Mouse (Mus musculus) c-Kit-positive CD71-negative TER-119-negative erythroid progenitor cells, embryonic 14.5 days (primary cell): Measurements from ENCODE around the gene Rabl2.

Source experiments
- DNase-seq: peaks from one replicate; pipeline ENCODE4 v3.0.0-alpha.2; 2013; ENCODE audit warnings: low read depth

The Rabl2 gene

GRCm38 (mm10) chr15:89550506-89550905 lies 41.2 kb downstream of the Rabl2 start:
- DNase-seq, result no peak

DNA sequence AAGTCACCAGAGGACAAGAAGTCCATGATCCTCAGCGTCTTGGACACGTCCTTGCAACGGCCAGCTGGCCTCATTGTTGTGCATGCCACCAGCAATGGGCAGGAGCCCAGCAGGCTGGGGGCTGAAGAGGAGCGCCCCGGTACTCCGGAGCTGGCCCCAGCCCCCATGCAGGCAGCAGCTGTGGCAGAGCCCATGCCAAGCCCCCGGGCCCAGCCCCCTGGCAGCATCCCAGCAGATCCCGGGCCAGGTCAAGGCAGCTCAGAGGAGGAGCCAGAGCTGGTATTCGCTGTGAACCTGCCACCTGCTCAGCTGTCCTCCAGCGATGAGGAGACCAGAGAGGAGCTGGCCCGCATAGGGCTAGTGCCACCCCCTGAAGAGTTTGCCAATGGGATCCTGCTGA lies 42.9 kb downstream of the Rabl2 start:
- no peak for DNase-seq

- DNase-seq, result no peak
Measured at GRCm38 (mm10) chr15:89547824-89548601, 43.7 kb downstream of the Rabl2 start.

DNA sequence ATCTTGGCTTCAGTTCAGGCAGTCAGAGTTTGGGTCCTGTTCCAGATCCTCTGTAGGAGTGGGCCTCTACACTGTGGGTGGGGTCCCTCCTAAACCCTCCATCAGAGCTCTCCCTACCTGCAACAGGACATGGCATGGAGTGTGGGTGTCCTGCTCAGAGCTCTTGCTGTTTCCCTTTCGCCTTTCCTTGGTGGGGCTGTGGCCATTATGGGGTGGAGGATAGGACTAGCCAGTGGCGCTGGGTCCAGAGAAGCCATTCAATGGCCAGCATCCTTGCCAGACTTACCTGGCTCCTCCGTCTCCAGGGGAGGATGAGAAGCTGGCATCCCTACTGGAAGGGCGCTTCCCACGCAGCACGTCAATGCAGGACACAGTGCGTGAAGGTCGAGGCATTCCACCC lies 44.4 kb downstream of the Rabl2 start:
- DNase-seq, result no peak

- no peak for DNase-seq
Measured at GRCm38 (mm10) chr15:89544171-89544570, 47.6 kb downstream of the Rabl2 start.

- no peak for DNase-seq
Measured at GRCm38 (mm10) chr15:89533843-89534207, 57.9 kb downstream of the Rabl2 start.

DNA sequence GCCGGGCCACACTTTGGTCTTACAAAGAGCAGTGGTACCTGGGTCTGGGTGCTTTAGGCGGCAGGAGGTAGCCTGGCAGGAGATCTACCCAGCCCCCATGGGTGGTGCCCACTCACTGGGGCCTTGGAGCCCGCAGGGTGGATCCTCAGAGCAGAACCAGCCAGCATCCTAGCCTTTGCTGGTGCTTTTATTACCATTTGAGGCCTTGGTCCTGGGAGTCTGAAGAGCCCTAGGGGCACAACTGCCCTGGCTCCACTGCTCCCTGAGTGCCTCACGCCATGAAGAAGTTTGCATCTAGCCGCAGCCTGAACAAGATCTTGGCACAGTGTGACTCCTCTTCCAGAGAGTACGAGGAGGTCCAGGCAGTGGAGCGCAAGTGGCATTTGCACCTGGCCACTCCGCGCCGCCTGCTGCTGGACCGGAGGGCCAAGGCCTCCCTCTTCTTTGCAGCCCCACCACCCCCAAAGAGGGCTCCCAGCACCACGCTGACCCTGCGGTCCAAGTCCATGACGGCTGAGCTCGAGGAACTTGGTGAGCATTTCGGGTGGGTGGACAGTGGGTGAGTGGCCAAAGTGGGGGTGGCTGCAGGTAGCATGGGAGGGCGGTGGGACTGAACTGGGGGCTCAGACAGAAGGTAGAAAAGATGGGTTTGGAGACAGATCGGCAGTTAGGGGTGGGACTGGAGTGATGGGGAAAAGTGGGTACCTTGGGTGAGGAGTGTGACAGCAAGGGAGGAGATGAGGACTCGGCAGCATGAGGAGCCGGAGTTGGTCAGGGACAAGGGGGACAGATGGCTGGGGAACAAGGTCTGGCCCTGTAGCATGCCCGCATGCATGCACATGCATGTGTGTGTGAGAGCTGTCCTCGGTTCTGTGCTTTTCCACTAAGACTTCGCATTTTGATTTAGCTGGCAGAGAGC lies 58.5 kb downstream of the Rabl2 start:
- DNase-seq, result no peak
